Mouse (Mus musculus) splenic B cell, adult 2 months (primary cell): ENCODE results near the gene Rgs9.
"Not testable (repeated sequence)": the region's sequence is repeated elsewhere in the genome, so short reads cannot be mapped to it uniquely, and the experiment has no call there.

ENCODE experiments used
- DNase-seq: peaks from one replicate; pipeline ENCODE4 v3.0.0-alpha.2; 2011; ENCODE audit warnings: low read depth, low spot score
- H3K27me3 ChIP-seq: 2 replicates; pipeline ENCODE4 v1.6.1; 2012; ENCODE audit warnings: mild to moderate bottlenecking, low read length, moderate library complexity, mixed read lengths; ENCODE audit not compliant: control insufficient read depth, poor library complexity, insufficient read depth, severe bottlenecking
- H3K36me3 ChIP-seq: 2 replicates; pipeline ENCODE4 v1.6.1; 2012; ENCODE audit warnings: mild to moderate bottlenecking, low read length, moderate library complexity, mixed read lengths; ENCODE audit not compliant: control insufficient read depth, poor library complexity, insufficient read depth, severe bottlenecking

The Rgs9 gene

DNA sequence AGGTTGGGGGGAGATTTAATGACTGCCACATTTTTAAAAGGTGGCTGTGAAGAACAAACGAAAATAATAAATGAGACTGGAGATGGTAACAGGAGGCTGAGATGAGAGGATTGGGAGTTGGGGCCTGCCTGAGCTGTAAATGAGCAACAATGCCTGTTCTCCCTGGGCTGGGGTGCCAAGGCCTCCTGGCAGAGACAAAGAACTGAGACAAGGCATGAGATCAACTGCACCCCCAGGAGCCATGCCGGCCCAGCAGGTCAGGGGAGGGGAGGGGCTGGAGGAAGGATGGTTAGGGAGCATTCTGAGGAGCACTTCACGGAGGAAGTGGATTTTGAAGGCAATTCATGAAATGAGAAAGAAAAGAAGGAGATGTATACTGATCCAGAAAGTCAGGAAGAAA is 29.5 kb upstream of the Rgs9 start:
- DNase-seq = no peak
- H3K36me3 ChIP-seq = no peaks in the 10 kb centered on the region
- no peaks in the 10 kb centered on the region for H3K27me3 ChIP-seq

- DNase-seq = no peak
- Histone ChIP-seq H3K36me3 (no peaks in the 10 kb centered on the region), H3K27me3 (no peaks in the 10 kb centered on the region)
Observed at GRCm38 (mm10) chr11:109326270-109326669, 28.3 kb upstream of the Rgs9 start.

DNA sequence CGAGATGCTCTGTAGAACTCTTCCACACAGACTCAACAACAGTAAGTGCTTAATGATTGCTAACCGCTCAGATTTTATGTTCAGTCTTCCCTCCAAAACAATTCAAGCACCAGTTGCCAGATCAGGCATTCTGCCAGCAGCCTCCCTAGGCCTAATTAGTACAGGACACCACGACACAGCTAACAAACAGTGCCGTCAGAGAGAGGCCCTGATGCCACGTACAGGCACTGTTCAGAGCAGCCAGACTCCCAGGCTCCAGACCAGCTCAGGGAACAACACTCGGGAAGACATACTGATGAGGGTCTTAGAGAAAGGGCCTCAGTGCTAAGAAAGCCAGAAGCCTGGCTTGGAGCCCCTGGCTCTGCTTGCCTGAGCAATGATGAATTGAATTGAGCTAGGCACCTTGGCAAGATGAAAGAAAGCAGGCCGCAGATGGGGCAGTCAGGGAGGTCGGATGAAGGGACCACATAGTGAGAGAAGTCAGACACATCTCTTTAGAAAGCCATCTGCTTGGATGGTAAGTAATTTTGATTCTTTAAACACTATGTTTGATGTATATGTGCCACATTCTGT is 22.5 kb upstream of the Rgs9 start:
- Histone ChIP-seq H3K36me3 (no peaks in the 10 kb centered on the region), H3K27me3 (no peaks in the 10 kb centered on the region)
- no peak for DNase-seq

GRCm38 (mm10) chr11:109319946-109320345 is 22.0 kb upstream of the Rgs9 start:
- DNase-seq = no peak
- H3K36me3 ChIP-seq = no peaks in the 10 kb centered on the region

GRCm38 (mm10) chr11:109319471-109319870 is 21.5 kb upstream of the Rgs9 start:
- H3K27me3 ChIP-seq = no peaks in the 10 kb centered on the region
- H3K36me3 ChIP-seq = no peaks in the 10 kb centered on the region
- no peak for DNase-seq

More at GRCm38 (mm10) chr11:109319946-109320345, 22.0 kb upstream of the Rgs9 start:
- no peaks in the 10 kb centered on the region for H3K27me3 ChIP-seq

DNA sequence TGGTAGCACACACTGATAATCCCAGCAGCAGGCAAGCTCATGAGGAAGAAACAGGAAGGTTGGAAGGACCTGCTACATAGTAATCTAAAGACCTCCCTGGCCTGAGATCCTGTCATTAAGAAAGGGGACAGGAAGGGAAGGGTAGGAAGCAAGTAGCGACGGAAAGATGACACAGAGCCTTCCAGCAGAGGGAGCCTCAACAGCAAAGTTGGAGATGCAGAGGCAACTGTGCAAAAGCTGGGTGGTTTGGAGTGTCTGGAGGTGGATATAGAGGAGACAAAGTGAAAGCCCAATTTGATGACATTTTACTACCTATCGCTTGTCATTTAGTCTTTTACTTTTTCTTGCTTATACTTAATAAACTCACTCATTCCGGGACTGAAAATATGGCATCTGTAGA is 19.0 kb upstream of the Rgs9 start:
- Histone ChIP-seq H3K36me3 (no peaks in the 10 kb centered on the region), H3K27me3 (no peaks in the 10 kb centered on the region)
- peak; percentile 68 for DNase-seq

GRCm38 (mm10) chr11:109311885-109312605 is 14.1 kb upstream of the Rgs9 start:
- no peaks in the 10 kb centered on the region for H3K36me3 ChIP-seq
- DNase-seq = peak; percentile 68

GRCm38 (mm10) chr11:109305680-109306079 is 7.8 kb upstream of the Rgs9 start:
- Histone ChIP-seq H3K36me3 (no peaks in the 10 kb centered on the region), H3K27me3 (no peaks in the 10 kb centered on the region)
- no peak for DNase-seq

More at GRCm38 (mm10) chr11:109311885-109312605, 14.1 kb upstream of the Rgs9 start:
- H3K27me3 ChIP-seq = no peaks in the 10 kb centered on the region

DNA sequence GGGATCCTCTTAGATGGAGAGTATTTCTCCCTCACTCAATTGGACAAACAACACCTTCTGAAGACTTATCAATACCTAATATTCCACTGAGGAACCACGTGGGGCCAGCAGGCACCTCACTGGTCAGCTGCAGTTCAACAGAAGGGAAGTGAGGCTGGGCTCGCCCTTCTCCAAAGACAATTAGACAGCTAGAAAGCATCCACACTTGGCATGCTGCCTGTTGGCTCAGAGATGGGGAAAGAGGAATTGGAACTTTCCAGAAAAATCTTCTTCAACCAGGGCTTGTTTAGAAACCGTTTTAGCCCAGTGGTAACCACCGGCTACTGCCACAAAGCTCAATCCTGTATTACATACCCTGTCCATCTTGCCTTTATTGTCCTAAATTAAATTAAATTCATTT is 4.4 kb upstream of the Rgs9 start:
- Histone ChIP-seq H3K27me3 (no peaks in the 10 kb centered on the region), H3K36me3 (no peaks in the 10 kb centered on the region)
- no peak for DNase-seq

DNA sequence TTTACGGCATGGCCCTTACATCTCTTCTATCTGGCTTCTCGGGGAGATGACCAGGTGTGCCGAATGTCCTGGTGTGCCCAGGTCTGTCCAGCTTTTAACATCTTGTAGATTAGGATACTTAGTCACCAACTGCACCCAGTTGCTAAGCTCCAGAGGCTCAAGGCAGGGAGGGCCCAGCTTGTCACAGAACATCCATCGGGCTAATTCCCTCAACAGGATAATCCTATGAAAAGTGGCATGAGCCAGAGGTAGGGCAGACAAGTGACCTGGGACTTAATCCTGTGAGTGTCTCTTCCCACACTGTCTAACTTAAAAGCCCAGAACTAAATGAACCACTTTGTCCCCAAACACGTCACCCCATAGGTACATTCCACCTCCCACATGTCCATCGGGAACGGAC is 898 bp downstream of the Rgs9 start:
- Histone ChIP-seq H3K36me3 (no peaks in the 10 kb centered on the region), H3K27me3 (no peaks in the 10 kb centered on the region)
- no peak for DNase-seq

- Histone ChIP-seq H3K36me3 (no peaks in the 10 kb centered on the region), H3K27me3 (no peaks in the 10 kb centered on the region)
- no peak for DNase-seq
Observed at GRCm38 (mm10) chr11:109292056-109292455, 5.9 kb downstream of the Rgs9 start.

DNA sequence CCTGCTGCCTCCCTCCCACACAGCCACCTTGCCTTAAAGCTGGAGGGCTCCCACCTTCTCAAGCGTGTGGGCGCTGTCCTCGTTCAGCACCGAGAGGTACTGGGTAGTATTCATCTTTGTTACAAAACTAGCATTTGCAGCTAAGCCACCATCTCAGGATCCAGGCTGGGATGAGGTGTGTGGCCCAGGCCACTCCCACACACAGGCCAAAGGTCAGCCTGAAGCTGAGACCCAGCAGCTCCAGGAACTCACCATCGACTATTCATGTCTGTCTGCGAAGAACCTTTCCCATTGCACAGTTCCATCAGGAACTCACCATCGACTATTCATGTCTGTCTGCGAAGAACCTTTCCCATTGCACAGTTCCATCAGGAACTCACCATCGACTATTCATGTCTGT is 8.6 kb downstream of the Rgs9 start:
- H3K27me3 ChIP-seq, H3K36me3 ChIP-seq, DNase-seq: not testable (repeated sequence)

DNA sequence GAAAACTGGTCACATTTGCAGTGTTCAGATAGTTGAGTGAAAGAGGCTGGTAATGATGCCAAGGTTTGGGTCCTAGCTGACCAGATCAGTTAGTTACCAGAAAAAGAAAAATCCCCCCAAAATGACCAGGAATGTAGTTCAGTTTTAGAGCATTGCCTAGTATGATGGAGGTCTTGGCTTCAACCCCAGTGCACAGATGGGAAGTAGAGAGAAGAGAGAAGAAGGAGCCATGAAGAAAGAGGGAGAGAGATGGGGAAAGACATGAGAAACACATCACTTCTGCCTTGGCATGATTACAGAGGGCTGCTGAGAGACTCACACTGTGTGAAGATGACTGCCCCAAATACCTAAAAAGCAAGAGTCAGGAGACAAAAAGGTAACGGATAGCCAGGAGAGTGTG is 13.1 kb downstream of the Rgs9 start:
- DNase-seq = no peak
- Histone ChIP-seq H3K27me3 (no peaks in the 10 kb centered on the region), H3K36me3 (no peaks in the 10 kb centered on the region)

DNA sequence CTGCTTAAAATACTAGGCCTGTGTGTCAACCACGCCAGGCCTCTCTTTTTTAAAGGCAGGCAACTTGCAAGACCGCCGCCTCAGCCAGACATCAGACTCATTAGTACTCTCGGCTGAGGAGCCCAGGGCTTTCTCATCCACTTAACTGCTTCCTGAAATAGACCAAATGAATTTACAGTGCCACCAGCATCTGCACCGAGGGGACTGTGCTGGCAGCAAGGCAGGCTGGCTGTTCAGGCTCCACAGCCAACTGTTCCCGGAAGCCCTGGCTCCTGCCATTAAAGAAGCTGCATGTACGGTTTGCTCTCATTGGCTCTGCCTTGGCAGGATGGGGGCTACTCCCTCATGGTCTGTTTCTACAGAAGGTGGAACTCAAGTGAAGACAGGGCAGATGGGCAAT is 19.7 kb downstream of the Rgs9 start:
- Histone ChIP-seq H3K36me3 (no peaks in the 10 kb centered on the region), H3K27me3 (no peaks in the 10 kb centered on the region)
- DNase-seq = no peak

- Histone ChIP-seq H3K27me3 (no peaks in the 10 kb centered on the region), H3K36me3 (no peaks in the 10 kb centered on the region)
- DNase-seq = peak; percentile 40
Observed at GRCm38 (mm10) chr11:109271399-109271798, 26.5 kb downstream of the Rgs9 start.

DNA sequence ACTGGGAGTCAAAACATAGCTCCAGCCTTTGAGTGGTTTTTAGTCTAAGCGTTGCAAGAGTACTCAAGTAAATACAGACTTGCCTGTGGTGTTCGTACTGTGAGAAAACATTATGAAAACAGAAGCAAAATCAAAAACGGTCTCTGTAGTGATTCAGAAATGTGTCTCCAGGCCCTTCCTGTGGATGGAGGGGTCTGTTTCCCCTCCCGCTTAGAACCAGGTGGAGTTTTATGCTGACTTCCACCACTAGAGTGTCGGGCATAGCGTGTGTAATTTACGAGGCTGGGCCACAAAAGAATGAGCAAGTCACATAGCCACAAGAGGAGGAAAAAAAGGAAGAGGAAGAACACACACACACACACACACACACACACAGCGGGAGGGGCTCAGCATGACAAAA is 27.6 kb downstream of the Rgs9 start:
- H3K36me3 ChIP-seq = no peaks in the 10 kb centered on the region
- DNase-seq = peak; percentile 16
- H3K27me3 ChIP-seq = no peaks in the 10 kb centered on the region
